Mouse (Mus musculus) urinary bladder, postnatal 4 days (tissue): ENCODE data around the gene Plekhh2.

Experiments
- DNase-seq, 2 experiments: peaks; one replicate each; pipeline ENCODE4 v3.0.0; 2021 to 2022; ENCODE audit warnings: low spot score in 2 of 2

Gene Plekhh2

DNA sequence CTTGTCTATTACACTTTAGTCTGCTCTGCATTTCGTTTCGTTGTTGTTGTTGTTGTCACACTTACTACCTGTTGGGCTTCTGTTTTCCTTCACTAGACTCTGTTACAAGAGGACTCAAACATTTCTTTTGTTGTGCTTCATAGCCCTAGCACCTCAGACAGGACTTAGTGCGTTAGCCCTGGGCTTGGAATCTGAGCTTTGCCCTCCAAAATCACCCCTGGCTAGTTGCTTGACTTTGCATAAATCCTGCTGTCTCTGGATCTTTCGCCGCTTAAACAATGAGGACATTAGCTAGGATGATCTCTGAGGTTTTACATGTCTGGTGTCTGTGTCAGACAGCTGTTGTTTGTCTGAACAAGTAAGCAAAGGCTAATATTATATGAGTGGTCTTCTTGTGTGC is 62.2 kb downstream of the Plekhh2 start:
- no peak for DNase-seq

DNA sequence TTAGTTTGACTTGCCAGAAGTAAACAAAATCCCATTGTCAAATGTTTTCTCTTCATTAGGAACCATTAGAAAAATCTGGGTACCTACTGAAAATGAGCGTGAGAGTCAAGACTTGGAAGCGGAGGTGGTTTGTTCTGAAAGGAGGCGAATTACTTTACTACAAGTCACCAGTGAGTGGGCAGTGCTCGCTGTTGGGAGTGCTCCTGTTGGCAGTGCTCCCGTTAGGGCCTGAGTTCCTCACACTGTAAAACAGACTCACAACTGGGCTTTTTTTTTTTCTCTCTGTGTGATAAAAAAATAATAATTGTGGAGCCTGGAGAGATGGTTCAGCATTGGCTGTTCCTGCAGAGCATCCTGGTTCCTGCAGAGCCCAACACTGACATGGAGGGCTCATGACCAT is 63.4 kb downstream of the Plekhh2 start:
- DNase-seq, result no peak

- no peak for DNase-seq
Observed at GRCm38 (mm10) chr17:84576621-84577293, 65.1 kb downstream of the Plekhh2 start.

DNA sequence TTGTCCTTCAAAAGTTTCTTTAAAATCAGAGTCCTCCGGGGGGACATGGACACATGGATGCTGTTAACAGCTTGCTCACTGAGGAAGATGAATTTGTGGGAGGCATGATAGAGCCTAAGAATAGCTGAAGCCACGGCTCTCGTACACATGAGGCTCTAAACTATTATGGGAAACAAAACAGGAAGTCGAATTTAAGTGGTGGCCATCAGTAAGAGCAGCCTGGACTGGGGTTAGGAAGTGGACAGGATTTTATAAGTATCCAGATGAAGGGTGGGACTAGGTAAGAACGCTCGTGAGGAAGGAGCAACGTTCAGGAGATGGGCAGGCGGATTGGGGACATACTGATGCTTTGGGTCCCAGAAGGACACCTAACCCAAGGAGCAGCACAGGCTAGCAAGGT is 67.6 kb downstream of the Plekhh2 start:
- DNase-seq, result no peak

GRCm38 (mm10) chr17:84579817-84580216 is 68.1 kb downstream of the Plekhh2 start:
- DNase-seq, result no peak

DNA sequence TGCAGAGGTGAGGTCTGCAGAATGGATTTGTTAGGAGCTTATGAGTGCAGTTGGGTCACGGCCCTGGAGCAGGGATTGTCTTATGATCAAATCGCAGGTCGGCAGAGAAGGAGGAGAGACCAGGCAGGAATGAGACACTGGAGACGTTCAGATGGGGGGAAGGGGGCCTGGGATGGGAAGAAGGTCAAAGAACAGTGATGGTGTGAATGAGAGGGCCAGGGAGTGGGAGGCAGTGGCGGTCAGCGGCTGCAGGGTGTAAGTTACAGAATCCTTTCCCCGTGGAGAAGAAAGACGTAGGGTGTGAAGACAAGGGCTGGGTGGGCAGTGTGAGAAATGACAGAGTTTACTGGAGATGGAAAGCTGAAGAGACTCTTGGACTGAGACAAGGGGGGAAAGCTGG is 69.1 kb downstream of the Plekhh2 start:
- no peak for DNase-seq

DNA sequence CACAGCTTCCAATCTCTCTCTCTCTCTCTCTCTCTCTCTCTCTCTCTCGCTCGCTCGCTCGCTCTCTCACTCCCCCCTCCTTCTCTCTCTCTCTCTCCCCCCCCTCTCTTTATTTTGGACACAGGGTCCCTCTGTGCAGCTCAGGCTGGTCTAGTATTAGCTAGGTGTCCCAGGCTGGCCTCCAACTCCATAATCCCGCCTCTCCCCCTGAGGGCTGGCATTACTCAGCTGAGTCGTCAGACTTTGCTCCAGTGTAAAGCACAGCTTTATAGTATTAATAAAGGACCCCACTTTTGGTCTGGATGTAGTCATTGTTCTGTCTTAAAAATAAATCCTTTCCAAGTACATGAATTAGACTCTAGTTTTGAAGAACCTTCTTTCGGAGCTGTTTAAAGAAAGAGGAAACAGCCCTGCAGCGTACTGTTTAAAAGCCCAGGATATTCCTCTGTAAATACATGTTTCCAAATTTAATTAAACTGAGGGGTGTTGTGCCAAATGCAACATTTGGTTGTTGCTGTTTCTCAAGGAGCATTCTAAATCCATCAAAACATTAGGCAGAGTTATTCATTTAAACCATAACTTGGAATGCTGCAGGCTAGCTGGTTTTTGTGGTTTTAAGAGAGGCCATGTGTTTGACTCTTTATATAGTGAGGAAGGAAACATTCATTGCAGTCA is 70.2 kb downstream of the Plekhh2 start:
- no peak for DNase-seq

- DNase-seq, result no peak
Observed at GRCm38 (mm10) chr17:84584107-84584506, 72.4 kb downstream of the Plekhh2 start.

GRCm38 (mm10) chr17:84585104-84585503 is 73.4 kb downstream of the Plekhh2 start:
- DNase-seq, result peak in 1 of 2 experiments; percentile 40

DNA sequence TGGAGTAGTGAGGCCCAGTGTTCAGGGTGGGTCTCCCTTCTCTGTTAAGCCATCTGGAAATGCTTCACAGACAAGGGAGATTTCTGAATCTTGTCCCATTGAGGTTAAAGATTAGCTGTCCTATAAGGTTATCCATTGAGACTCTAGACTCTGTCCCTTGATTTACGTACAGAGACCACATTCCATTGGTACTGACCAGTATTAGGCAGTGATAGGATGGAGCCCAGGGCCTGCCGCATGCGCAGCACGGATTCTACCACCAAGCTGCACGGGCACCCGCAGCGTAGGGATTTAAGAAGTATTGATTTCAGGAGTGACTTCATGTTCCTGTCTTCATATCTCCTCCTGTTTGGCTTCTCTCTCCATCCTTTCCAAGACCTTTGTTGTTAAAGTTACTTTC is 78.4 kb downstream of the Plekhh2 start:
- DNase-seq, result no peak

- DNase-seq, result no peak
Observed at GRCm38 (mm10) chr17:84591431-84592150, 79.9 kb downstream of the Plekhh2 start.

- no peak for DNase-seq
Observed at GRCm38 (mm10) chr17:84596015-84596441, 84.3 kb downstream of the Plekhh2 start.

GRCm38 (mm10) chr17:84596501-84596900 is 84.8 kb downstream of the Plekhh2 start:
- no peak for DNase-seq

DNA sequence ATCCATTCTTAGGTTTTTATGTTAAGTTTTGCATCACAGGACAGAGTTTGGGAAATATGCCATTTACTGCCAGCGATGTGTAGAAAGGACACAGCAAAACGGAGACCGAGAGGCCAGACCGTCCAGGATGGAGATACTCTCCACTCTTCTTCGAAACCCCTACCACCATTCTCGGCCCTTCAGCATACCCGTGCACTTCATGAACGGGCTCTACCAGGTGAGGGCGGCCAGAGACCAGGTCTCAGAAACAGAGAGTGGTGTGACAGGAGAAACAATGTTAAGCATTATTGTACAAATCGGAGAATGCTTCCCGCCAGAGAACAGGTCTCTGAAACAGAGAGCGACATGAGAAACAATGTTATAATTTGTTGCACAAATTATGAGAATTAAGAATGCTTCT is 86.2 kb downstream of the Plekhh2 start:
- no peak for DNase-seq

DNA sequence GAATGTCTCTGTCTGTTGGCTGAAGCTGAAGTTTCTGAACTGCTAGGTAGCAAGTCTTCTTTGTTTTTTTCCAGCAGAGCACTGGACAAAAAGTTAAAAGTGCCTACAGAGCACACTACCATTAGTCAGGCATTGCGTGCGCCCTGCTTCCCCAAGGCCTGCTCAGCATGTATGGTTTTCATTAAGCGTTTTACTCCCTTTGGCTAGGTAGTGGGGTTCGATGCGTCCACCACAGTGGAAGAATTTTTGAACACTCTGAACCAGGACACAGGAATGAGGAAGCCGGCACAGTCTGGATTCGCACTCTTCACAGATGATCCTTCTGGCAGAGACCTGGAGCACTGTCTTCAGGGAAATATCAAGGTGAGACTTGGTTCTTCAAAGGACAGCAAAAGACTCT is 87.2 kb downstream of the Plekhh2 start:
- no peak for DNase-seq

GRCm38 (mm10) chr17:84600051-84600983 is 88.6 kb downstream of the Plekhh2 start:
- no peak for DNase-seq

GRCm38 (mm10) chr17:84601805-84602204 is 90.1 kb downstream of the Plekhh2 start:
- DNase-seq, result no peak

- DNase-seq, result no peak
Observed at GRCm38 (mm10) chr17:84603202-84603627, 91.5 kb downstream of the Plekhh2 start.

DNA sequence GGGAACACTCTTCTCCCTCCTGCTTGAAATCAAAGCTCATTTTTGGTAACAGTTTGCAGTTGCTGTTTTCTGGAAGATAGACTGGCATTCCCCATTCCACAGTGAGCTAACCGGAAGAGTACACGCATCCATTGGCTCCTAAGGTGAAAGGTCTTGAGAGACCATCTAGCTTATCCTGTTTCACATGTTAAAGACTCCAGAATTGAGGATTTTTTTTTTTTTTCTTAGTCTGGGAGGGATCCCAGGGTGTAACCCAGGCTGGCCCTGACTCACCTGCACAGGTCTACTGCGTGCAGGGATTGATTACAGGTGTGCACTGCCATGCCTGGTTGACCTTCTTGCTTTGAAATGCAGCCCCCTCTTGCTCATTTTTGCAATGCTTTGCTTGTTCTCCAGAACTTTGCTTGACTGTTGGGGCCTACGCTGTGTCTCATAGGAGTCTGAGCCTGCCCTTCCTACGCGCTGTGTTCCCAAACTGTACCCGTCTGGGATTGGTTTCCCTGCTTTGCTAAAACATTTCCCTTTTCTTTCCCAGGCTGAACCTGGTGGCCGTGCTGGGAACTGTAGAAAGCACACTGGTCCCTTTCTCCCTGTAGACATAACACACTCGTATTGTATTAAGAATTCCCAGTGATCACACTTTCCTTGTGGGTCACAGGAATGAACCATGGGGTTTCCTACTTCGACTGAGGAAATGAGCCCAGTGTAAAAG is 92.2 kb downstream of the Plekhh2 start:
- DNase-seq, result no peak

DNA sequence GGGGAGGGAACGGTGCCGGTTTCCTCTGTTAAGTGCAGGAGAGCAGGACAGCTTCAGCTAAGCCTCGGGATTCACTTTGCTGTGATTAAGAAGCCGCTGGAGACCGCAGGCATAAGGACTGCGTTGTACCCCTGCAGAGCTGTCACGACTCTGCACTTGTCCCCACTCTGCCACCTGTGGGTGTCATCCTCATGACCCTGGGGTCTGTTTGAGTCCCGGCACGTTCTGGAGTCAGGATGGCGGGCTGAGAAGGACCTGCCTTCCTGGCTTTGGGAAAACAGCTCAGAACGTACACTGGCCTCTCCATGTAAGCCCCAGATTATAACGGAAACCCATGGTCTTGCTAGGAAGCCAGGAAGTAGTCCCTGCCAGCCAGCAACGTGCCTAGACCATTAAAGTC is 95.3 kb downstream of the Plekhh2 start:
- DNase-seq, result no peak

DNA sequence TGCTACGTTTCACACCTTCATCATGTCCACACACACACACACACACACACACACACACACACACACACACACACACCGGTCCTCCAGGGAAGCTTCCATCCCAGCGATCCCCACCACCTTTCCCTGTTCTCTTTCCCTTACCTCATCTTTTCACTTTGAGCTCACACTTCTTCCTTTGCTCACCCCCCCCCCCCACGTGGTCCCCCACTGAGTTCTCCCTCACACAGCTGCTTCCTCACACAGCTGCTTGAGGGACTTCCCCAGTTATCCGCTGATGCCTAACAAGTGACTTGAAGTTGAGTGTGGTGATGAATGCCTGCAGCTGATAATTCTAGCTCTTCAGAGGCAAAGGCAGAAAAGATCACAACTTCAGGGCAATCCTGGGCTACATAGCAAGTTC is 95.9 kb downstream of the Plekhh2 start:
- DNase-seq, result no peak
